Mouse (Mus musculus): ENCODE measurements around the gene Gdpd5.
"Not testable (repeated sequence)": the region's sequence is repeated elsewhere in the genome, so short reads cannot be mapped to it uniquely, and the experiment has no call there.

Gene Gdpd5

GRCm38 (mm10) chr7:99474836-99475561 is 93.8 kb downstream of the Gdpd5 start:
- no peak for DNase-seq (ENCODE audit: low read depth, low spot score)

GRCm38 (mm10) chr7:99475562-99475911 is 94.3 kb downstream of the Gdpd5 start:
- no peak for DNase-seq (ENCODE audit: low read depth, low spot score)

GRCm38 (mm10) chr7:99476558-99477114 is 95.4 kb downstream of the Gdpd5 start:
- DNase-seq (ENCODE audit: low read depth, low spot score), result peak; percentile 42

GRCm38 (mm10) chr7:99477235-99477634 is 96.0 kb downstream of the Gdpd5 start:
- DNase-seq (ENCODE audit: low read depth, low spot score), result peak; percentile 53

- DNase-seq (ENCODE audit: low read depth, low spot score), result no peak
Observed at GRCm38 (mm10) chr7:99482637-99483036, 101.4 kb downstream of the Gdpd5 start.

- DNase-seq (ENCODE audit: low read depth, low spot score), result peak; percentile 99
Observed at GRCm38 (mm10) chr7:99483271-99483923, 102.2 kb downstream of the Gdpd5 start, which contains the start of gene Rps3. TSS of gene Rps3 (minus strand) at chr7:99483738.

GRCm38 (mm10) chr7:99483924-99484319 is 102.7 kb downstream of the Gdpd5 start:
- DNase-seq (ENCODE audit: low read depth, low spot score), result no peak

- no peak for DNase-seq (ENCODE audit: low read depth, low spot score)
Observed at GRCm38 (mm10) chr7:99484679-99485078, 103.5 kb downstream of the Gdpd5 start.

- DNase-seq (ENCODE audit: low read depth, low spot score), result no peak
Observed at GRCm38 (mm10) chr7:99489708-99490107, 108.5 kb downstream of the Gdpd5 start.

GRCm38 (mm10) chr7:99499128-99499527 is 117.9 kb downstream of the Gdpd5 start:
- no peak for DNase-seq (ENCODE audit: low read depth, low spot score)

- DNase-seq (ENCODE audit: low read depth, low spot score), result peak; percentile 68
Observed at GRCm38 (mm10) chr7:99500201-99500600, 119.0 kb downstream of the Gdpd5 start.

GRCm38 (mm10) chr7:99500655-99501054 is 119.4 kb downstream of the Gdpd5 start:
- DNase-seq (ENCODE audit: low read depth, low spot score), result no peak

- DNase-seq (ENCODE audit: low read depth, low spot score), result no peak
Observed at GRCm38 (mm10) chr7:99501148-99501547, 119.9 kb downstream of the Gdpd5 start.

- DNase-seq (ENCODE audit: low read depth, low spot score), result no peak
Observed at GRCm38 (mm10) chr7:99504556-99504955, 123.3 kb downstream of the Gdpd5 start.

- DNase-seq (ENCODE audit: low read depth, low spot score), result not testable (repeated sequence)
Observed at GRCm38 (mm10) chr7:99508187-99508586, 127.0 kb downstream of the Gdpd5 start.

- DNase-seq (ENCODE audit: low read depth, low spot score), result peak; percentile 54
Observed at GRCm38 (mm10) chr7:99510087-99510501, 128.9 kb downstream of the Gdpd5 start.

All from R1 (cell line).